Mouse (Mus musculus): ENCODE data around the gene Olfr1126. TPM values are rescaled to one million over a fixed set of nuclear protein-coding genes. Genes with fewer than 3 reads are reported as not detected.

Olfr1126 gene
- not detected for polyA plus RNA-seq (2014; fragmentation: Illumina TruSeq; extraction: RNeasy Lipid Tissue Mini Kit (QIAGEN cat#74804); ENCODE audit: low read depth, low replicate concordance)

GRCm38 (mm10) chr2:87453662-87454061 is at the start of gene Olfr1126:
Gene Olfr1126 (plus strand): TSS chr2:87453962.

GRCm38 (mm10) chr2:87416335-87416734 is 37.4 kb upstream of the Olfr1126 start, which contains the start of gene Olfr1123:
Gene Olfr1123 (plus strand): TSS chr2:87416635.

GRCm38 (mm10) chr2:87429975-87430374 is 23.8 kb upstream of the Olfr1126 start, which contains the start of gene Olfr1124:
Gene Olfr1124 (plus strand): TSS chr2:87430275.

GRCm38 (mm10) chr2:87496993-87497392 is 43.2 kb downstream of the Olfr1126 start, which contains the start of gene Pramel7:
Gene Pramel7 (minus strand): TSS chr2:87497093.

GRCm38 (mm10) chr2:87506265-87506664 is 52.5 kb downstream of the Olfr1126 start, which contains the start of gene Pramel6:
Gene Pramel6 (plus strand): TSS chr2:87506565.

Other genes with a start within 250 kb of the Olfr1126 start
- not detected for gene Olfr1113, start 245.0 kb upstream of the Olfr1126 start, polyA plus RNA-seq (2014; fragmentation: Illumina TruSeq; extraction: RNeasy Lipid Tissue Mini Kit (QIAGEN cat#74804); ENCODE audit: low read depth, low replicate concordance)
- gene Olfr1115, start 205.9 kb upstream of the Olfr1126 start, polyA plus RNA-seq (2014; fragmentation: Illumina TruSeq; extraction: RNeasy Lipid Tissue Mini Kit (QIAGEN cat#74804); ENCODE audit: low read depth, low replicate concordance) = not detected
- gene Olfr1116, start 186.4 kb upstream of the Olfr1126 start, polyA plus RNA-seq (2014; fragmentation: Illumina TruSeq; extraction: RNeasy Lipid Tissue Mini Kit (QIAGEN cat#74804); ENCODE audit: low read depth, low replicate concordance) = not detected
- gene Olfr1118, start 146.4 kb upstream of the Olfr1126 start, polyA plus RNA-seq (2014; fragmentation: Illumina TruSeq; extraction: RNeasy Lipid Tissue Mini Kit (QIAGEN cat#74804); ENCODE audit: low read depth, low replicate concordance) = not detected
- not detected for gene Olfr1120, start 99.1 kb upstream of the Olfr1126 start, polyA plus RNA-seq (2014; fragmentation: Illumina TruSeq; extraction: RNeasy Lipid Tissue Mini Kit (QIAGEN cat#74804); ENCODE audit: low read depth, low replicate concordance)
- gene Olfr1121, start 84.1 kb upstream of the Olfr1126 start, polyA plus RNA-seq (2014; fragmentation: Illumina TruSeq; extraction: RNeasy Lipid Tissue Mini Kit (QIAGEN cat#74804); ENCODE audit: low read depth, low replicate concordance) = not detected
- not detected for gene Olfr1122, start 68.1 kb upstream of the Olfr1126 start, polyA plus RNA-seq (2014; fragmentation: Illumina TruSeq; extraction: RNeasy Lipid Tissue Mini Kit (QIAGEN cat#74804); ENCODE audit: low read depth, low replicate concordance)
- gene Olfr1123, start 37.3 kb upstream of the Olfr1126 start, polyA plus RNA-seq (2014; fragmentation: Illumina TruSeq; extraction: RNeasy Lipid Tissue Mini Kit (QIAGEN cat#74804); ENCODE audit: low read depth, low replicate concordance) = not detected
- not detected for gene Olfr1124, start 23.7 kb upstream of the Olfr1126 start, polyA plus RNA-seq (2014; fragmentation: Illumina TruSeq; extraction: RNeasy Lipid Tissue Mini Kit (QIAGEN cat#74804); ENCODE audit: low read depth, low replicate concordance)
- gene Pramel7, start 43.1 kb downstream of the Olfr1126 start, polyA plus RNA-seq (2014; fragmentation: Illumina TruSeq; extraction: RNeasy Lipid Tissue Mini Kit (QIAGEN cat#74804); ENCODE audit: low read depth, low replicate concordance) = not detected
- not detected for gene Pramel6, start 52.6 kb downstream of the Olfr1126 start, polyA plus RNA-seq (2014; fragmentation: Illumina TruSeq; extraction: RNeasy Lipid Tissue Mini Kit (QIAGEN cat#74804); ENCODE audit: low read depth, low replicate concordance)
- not detected for gene Olfr153, start 77.8 kb downstream of the Olfr1126 start, polyA plus RNA-seq (2014; fragmentation: Illumina TruSeq; extraction: RNeasy Lipid Tissue Mini Kit (QIAGEN cat#74804); ENCODE audit: low read depth, low replicate concordance)
- not detected for gene Olfr1128, start 91.6 kb downstream of the Olfr1126 start, polyA plus RNA-seq (2014; fragmentation: Illumina TruSeq; extraction: RNeasy Lipid Tissue Mini Kit (QIAGEN cat#74804); ENCODE audit: low read depth, low replicate concordance)
- not detected for gene Olfr1129, start 119.9 kb downstream of the Olfr1126 start, polyA plus RNA-seq (2014; fragmentation: Illumina TruSeq; extraction: RNeasy Lipid Tissue Mini Kit (QIAGEN cat#74804); ENCODE audit: low read depth, low replicate concordance)
- gene Olfr1130, start 152.2 kb downstream of the Olfr1126 start, polyA plus RNA-seq (2014; fragmentation: Illumina TruSeq; extraction: RNeasy Lipid Tissue Mini Kit (QIAGEN cat#74804); ENCODE audit: low read depth, low replicate concordance) = not detected
- gene Olfr1131, start 173.1 kb downstream of the Olfr1126 start, polyA plus RNA-seq (2014; fragmentation: Illumina TruSeq; extraction: RNeasy Lipid Tissue Mini Kit (QIAGEN cat#74804); ENCODE audit: low read depth, low replicate concordance) = not detected
- gene Olfr1132, start 183.6 kb downstream of the Olfr1126 start, polyA plus RNA-seq (2014; fragmentation: Illumina TruSeq; extraction: RNeasy Lipid Tissue Mini Kit (QIAGEN cat#74804); ENCODE audit: low read depth, low replicate concordance) = not detected
- gene Olfr1133, start 193.4 kb downstream of the Olfr1126 start, polyA plus RNA-seq (2014; fragmentation: Illumina TruSeq; extraction: RNeasy Lipid Tissue Mini Kit (QIAGEN cat#74804); ENCODE audit: low read depth, low replicate concordance) = not detected
- gene Olfr1134, start 204.5 kb downstream of the Olfr1126 start, polyA plus RNA-seq (2014; fragmentation: Illumina TruSeq; extraction: RNeasy Lipid Tissue Mini Kit (QIAGEN cat#74804); ENCODE audit: low read depth, low replicate concordance) = not detected
- not detected for gene Olfr1135, start 219.7 kb downstream of the Olfr1126 start, polyA plus RNA-seq (2014; fragmentation: Illumina TruSeq; extraction: RNeasy Lipid Tissue Mini Kit (QIAGEN cat#74804); ENCODE audit: low read depth, low replicate concordance)
- not detected for gene Olfr1136, start 240.0 kb downstream of the Olfr1126 start, polyA plus RNA-seq (2014; fragmentation: Illumina TruSeq; extraction: RNeasy Lipid Tissue Mini Kit (QIAGEN cat#74804); ENCODE audit: low read depth, low replicate concordance)